Mouse (Mus musculus) hindbrain, embryonic 14.5 days (tissue): Measurements from ENCODE around the gene Calr3. TPM values are rescaled to one million over a fixed set of nuclear protein-coding genes. Genes with fewer than 3 reads are reported as not detected.

Source experiments
- ATAC-seq: fragments of 200-750 bp; cut with Nextera tagmentation; 2 replicates; pipeline ENCODE4 v1.8.0; 2017; ENCODE audit warnings: moderate number of reproducible peaks, mild to moderate bottlenecking, moderate TSS enrichment, moderate library complexity; ENCODE audit not compliant: low FRiP score
- DNase-seq: peaks from one replicate; pipeline ENCODE4 v3.0.0-alpha.2; 2015; ENCODE audit warnings: low spot score
- H3K27ac ChIP-seq: fragments of 300-500 bp; sonication (generic); 2 replicates; pipeline ENCODE4 v1.5.1; 2014; ENCODE audit warnings: mild to moderate bottlenecking, moderate library complexity
- H3K27me3 ChIP-seq: fragments of 300-500 bp; sonication (generic); 2 replicates; pipeline ENCODE4 v1.6.1; 2014; ENCODE audit warnings: mild to moderate bottlenecking, low read length, mixed read lengths; ENCODE audit not compliant: control insufficient read depth, insufficient read depth
- H3K36me3 ChIP-seq: fragments of 300-500 bp; sonication (generic); replicated peaks from 2 replicates; pipeline ENCODE4 v1.6.1; 2014; ENCODE audit not compliant: control insufficient read depth, insufficient read depth
- H3K4me1 ChIP-seq: fragments of 300-500 bp; sonication (generic); replicated peaks from 2 replicates; pipeline ENCODE4 v1.6.1; 2014; ENCODE audit warnings: antibody characterized with exemption, low read length, mixed read lengths; ENCODE audit not compliant: control insufficient read depth, insufficient read depth
- H3K4me2 ChIP-seq: fragments of 300-500 bp; sonication (generic); replicated peaks from 2 replicates; pipeline ENCODE4 v1.6.1; 2014; ENCODE audit warnings: mild to moderate bottlenecking, moderate library complexity
- H3K4me3 ChIP-seq: fragments of 300-500 bp; sonication (generic); replicated peaks from 2 replicates; pipeline ENCODE4 v1.5.1; 2014; ENCODE audit warnings: mild to moderate bottlenecking, low read length
- H3K9ac ChIP-seq: fragments of 300-500 bp; sonication (generic); 2 replicates; pipeline ENCODE4 v1.6.1; 2014
- H3K9me3 ChIP-seq: fragments of 300-500 bp; sonication (generic); 2 replicates; pipeline ENCODE4 v1.6.1; 2016; ENCODE audit warnings: low read length; ENCODE audit not compliant: control insufficient read depth
- WGBS: fragments of 180-500 bp; shearing (Covaris S2); extraction: QIAGEN DNeasy Blood & Tissue Kit; methylation state at CpG from one replicate; pipeline ENCODE4 v1.1.7; 2014; 5-methylcytosine and 5-hydroxymethylcytosine counted together
- polyA plus RNA-seq: library from polyadenylated mRNA; unstranded; fragments of >200 nt; fragmentation: Nextera tagmentation; extraction: Ambion mirVana; gene quantifications from 2 replicates; pipeline ENCODE4 v1.2.1, GENCODE M21; 2014

Gene Calr3
- polyA plus RNA-seq, 1 experiment from 2014 or later = 0.92 TPM

- no peak overlapping the region for H3K4me2 ChIP-seq
- 91% methylated on average over 6 of the region's 6 CpGs for WGBS
- ATAC-seq = no peak
Observed at GRCm38 (mm10) chr8:72445071-72445470, 1.4 kb upstream of the Calr3 start.

GRCm38 (mm10) chr8:72443994-72444350 is 302 bp upstream of the Calr3 start:
- 0 out of 2 replicates have a peak, but pooled peaks cover 5% of the 10 kb centered on the region for H3K4me1 ChIP-seq
- WGBS = 36% methylated on average over 6 of the region's 6 CpGs
- peak overlapping the region; percentile 53; the same call in 1 of the 2 replicates for H3K27ac ChIP-seq
- DNase-seq (no peak), ATAC-seq (no peak)
- H3K36me3 ChIP-seq = peaks cover 7% of the 10 kb centered on the region
- H3K4me2 ChIP-seq = peak overlapping the region; percentile 67
- H3K27me3 ChIP-seq = no peaks in the 10 kb centered on the region
- no peaks in the 10 kb centered on the region for H3K9me3 ChIP-seq
- peak overlapping the region; percentile 42 for H3K4me3 ChIP-seq
- H3K9ac ChIP-seq = peak overlapping the region; percentile 76

More at GRCm38 (mm10) chr8:72445071-72445470, 1.4 kb upstream of the Calr3 start:
- H3K27me3 ChIP-seq = no peaks in the 10 kb centered on the region
- H3K27ac ChIP-seq = no peak overlapping the region
- H3K4me1 ChIP-seq = 0 out of 2 replicates have a peak, but pooled peaks cover 5% of the 10 kb centered on the region
- DNase-seq = no peak
- H3K4me3 ChIP-seq = no peak overlapping the region
- H3K9ac ChIP-seq = no peak overlapping the region
- H3K36me3 ChIP-seq = peaks cover 18% of the 10 kb centered on the region
- H3K9me3 ChIP-seq = no peaks in the 10 kb centered on the region

- ATAC-seq (no peak), DNase-seq (no peak)
- no peak overlapping the region for H3K4me3 ChIP-seq
- H3K4me1 ChIP-seq = no peaks in the 10 kb centered on the region
- H3K27me3 ChIP-seq = no peaks in the 10 kb centered on the region
- H3K9ac ChIP-seq = no peak overlapping the region
- 61% methylated on average over 8 of the region's 8 CpGs for WGBS
- H3K9me3 ChIP-seq = no peaks in the 10 kb centered on the region
- no peaks in the 10 kb centered on the region for H3K36me3 ChIP-seq
- no peak overlapping the region for H3K4me2 ChIP-seq
- no peak overlapping the region for H3K27ac ChIP-seq
Observed at GRCm38 (mm10) chr8:72438248-72439015, 5.2 kb downstream of the Calr3 start.

- no peak overlapping the region for H3K27ac ChIP-seq
- no peak overlapping the region for H3K4me3 ChIP-seq
- no peak for DNase-seq
- H3K9ac ChIP-seq = no peak overlapping the region
- H3K27me3 ChIP-seq = no peaks in the 10 kb centered on the region
- no peak overlapping the region for H3K4me2 ChIP-seq
- WGBS = 42% methylated on average over 2 of the region's 2 CpGs
- ATAC-seq = no peak
- no peaks in the 10 kb centered on the region for H3K4me1 ChIP-seq
- H3K9me3 ChIP-seq = no peaks in the 10 kb centered on the region
- no peaks in the 10 kb centered on the region for H3K36me3 ChIP-seq
Observed at GRCm38 (mm10) chr8:72434952-72435351, 8.7 kb downstream of the Calr3 start.

GRCm38 (mm10) chr8:72429676-72430075 is 14.0 kb downstream of the Calr3 start:
- DNase-seq = no peak
- H3K36me3 ChIP-seq = no peaks in the 10 kb centered on the region
- ATAC-seq = no peak
- H3K27me3 ChIP-seq = no peaks in the 10 kb centered on the region
- no peak overlapping the region for H3K4me3 ChIP-seq
- H3K9me3 ChIP-seq = no peaks in the 10 kb centered on the region
- no peaks in the 10 kb centered on the region for H3K4me1 ChIP-seq
- no peak overlapping the region for H3K4me2 ChIP-seq
- no peak overlapping the region for H3K27ac ChIP-seq
- H3K9ac ChIP-seq = no peak overlapping the region
- whole genome bisulfite sequencing = 54% methylated on average over 13 of the region's 13 CpGs

GRCm38 (mm10) chr8:72422926-72423325 is 20.7 kb downstream of the Calr3 start:
- H3K27ac ChIP-seq = no peak overlapping the region
- H3K4me3 ChIP-seq = no peak overlapping the region
- DNase-seq = no peak
- peaks cover 5% of the 10 kb centered on the region; the same call in 1 of the 2 replicates for H3K36me3 ChIP-seq
- peaks cover 26% of the 10 kb centered on the region for H3K4me1 ChIP-seq
- ATAC-seq = no peak
- no peak overlapping the region for H3K9ac ChIP-seq
- WGBS = 61% methylated on average over 1 of the region's 1 CpGs
- no peaks in the 10 kb centered on the region for H3K27me3 ChIP-seq
- no peak overlapping the region for H3K4me2 ChIP-seq
- H3K9me3 ChIP-seq = no peaks in the 10 kb centered on the region

GRCm38 (mm10) chr8:72421362-72422335 is 22.0 kb downstream of the Calr3 start, which contains the start of gene Eps15l1:
Gene Eps15l1, minus strand, starts transcription at chr8:72421460.
- Histone ChIP-seq H3K9ac (peak within 1 kb of the TSS; percentile 86), H3K36me3 (peaks cover 5% of the 10 kb centered on the region; the same call in 1 of the 2 replicates), H3K4me1 (peaks cover 28% of the 10 kb centered on the region), H3K27me3 (no peaks in the 10 kb centered on the region), H3K27ac (peak within 1 kb of the TSS; percentile 86), H3K4me3 (peak within 1 kb of the TSS; percentile 72), H3K9me3 (no peaks in the 10 kb centered on the region), H3K4me2 (peak within 1 kb of the TSS; percentile 68)
- ATAC-seq = peak; percentile 98
- WGBS = 1% methylated on average over 48 of the region's 48 CpGs
- peak; percentile 97 for DNase-seq

GRCm38 (mm10) chr8:72420571-72421361 is 22.9 kb downstream of the Calr3 start:
- DNase-seq (peak; percentile 27), ATAC-seq (peak; percentile 77)
- H3K27ac ChIP-seq = peak overlapping the region; percentile 86
- H3K4me3 ChIP-seq = peak overlapping the region; percentile 72
- peaks cover 5% of the 10 kb centered on the region; the same call in 1 of the 2 replicates for H3K36me3 ChIP-seq
- peak overlapping the region; percentile 86 for H3K9ac ChIP-seq
- WGBS = 2% methylated on average over 66 of the region's 73 CpGs
- H3K9me3 ChIP-seq = no peaks in the 10 kb centered on the region
- peaks cover 29% of the 10 kb centered on the region for H3K4me1 ChIP-seq
- H3K27me3 ChIP-seq = no peaks in the 10 kb centered on the region
- H3K4me2 ChIP-seq = peak overlapping the region; percentile 68
